Mouse (Mus musculus) left cerebral cortex, adult 18-20 months (tissue): ENCODE results near the gene Fyb2. TPM values are rescaled to one million over a fixed set of nuclear protein-coding genes. Genes with fewer than 3 reads are reported as not detected.
"Not testable (repeated sequence)": the region's sequence is repeated elsewhere in the genome, so short reads cannot be mapped to it uniquely, and the experiment has no call there.

Experiments
- DNase-seq, 2 experiments: peaks; one replicate each; pipeline ENCODE4 v3.0.0; 2021 to 2022; ENCODE audit warnings: low spot score in 2 of 2, mixed read lengths in 1 of 2
- total RNA-seq, 2 experiments: library from RNA; stranded (reverse); gene quantifications; 2 replicates each; pipeline ENCODE4 v1.2.3; 2021

Gene Fyb2
- total RNA-seq, 2 experiments from 2014 or later: 1.2 to 1.6 TPM

DNA sequence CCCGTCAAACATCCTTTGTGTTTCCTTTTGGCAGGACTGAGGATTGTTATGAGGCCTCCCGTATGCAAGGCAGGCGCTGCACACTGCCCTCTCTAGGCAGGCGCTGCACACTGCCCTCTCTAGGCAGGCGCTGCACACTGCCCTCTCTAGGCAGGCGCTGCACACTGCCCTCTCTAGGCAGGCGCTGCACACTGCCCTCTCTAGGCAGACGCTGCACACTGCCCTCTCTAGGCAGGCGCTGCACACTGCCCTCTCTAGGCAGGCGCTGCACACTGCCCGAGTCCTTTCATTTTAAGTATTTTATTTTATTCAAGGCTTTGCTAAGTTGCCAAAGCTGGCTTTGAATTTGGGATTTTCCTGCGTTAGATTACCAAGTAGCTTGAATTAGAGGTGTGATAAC is 91.4 kb downstream of the Fyb2 start:
- DNase-seq: not testable (repeated sequence)

GRCm38 (mm10) chr4:105007360-105008018 is 94.2 kb downstream of the Fyb2 start:
- DNase-seq: no peak

GRCm38 (mm10) chr4:105013718-105014117 is 100.5 kb downstream of the Fyb2 start:
- no peak for DNase-seq

DNA sequence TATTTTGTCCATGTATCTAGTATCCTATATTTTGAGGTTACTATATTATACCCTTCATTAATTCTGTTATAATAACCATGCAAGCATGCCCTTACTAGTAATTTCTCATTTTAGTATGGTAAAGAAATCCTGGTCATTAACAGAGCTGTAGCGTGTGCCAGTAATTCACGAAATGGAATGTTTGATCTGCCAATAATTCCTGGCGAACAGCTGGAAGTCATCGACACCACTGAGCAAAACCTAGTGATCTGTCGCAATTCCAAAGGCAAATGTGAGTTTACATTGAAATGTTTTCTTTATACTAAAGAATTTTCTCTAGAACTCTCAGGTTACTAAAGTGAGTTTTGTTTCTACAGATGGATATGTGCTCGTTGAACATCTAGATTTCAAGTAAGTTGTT is 102.2 kb downstream of the Fyb2 start:
- no peak for DNase-seq

- no peak for DNase-seq
These were observed 102.9 kb downstream of the Fyb2 start for GRCm38 (mm10) chr4:105016006-105016613.

DNA sequence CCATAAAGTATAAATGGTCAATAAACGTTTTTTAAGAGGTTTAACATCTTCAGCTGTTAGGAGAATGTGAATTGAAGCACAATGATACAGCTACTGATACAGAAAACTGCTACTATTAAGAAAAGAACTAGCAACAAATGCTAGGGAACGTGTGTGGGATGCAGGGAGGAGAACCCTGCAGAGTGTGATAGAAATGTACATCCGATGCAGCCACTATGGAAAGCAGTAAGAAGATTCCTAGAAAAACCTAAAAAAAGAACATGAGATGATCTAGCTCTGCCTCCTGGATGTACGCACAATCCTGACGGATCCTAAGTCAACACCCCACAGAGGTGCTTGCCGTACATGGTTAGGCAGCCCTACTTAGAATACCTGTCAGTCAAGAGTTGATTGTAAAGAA is 114.0 kb downstream of the Fyb2 start:
- DNase-seq: no peak

DNA sequence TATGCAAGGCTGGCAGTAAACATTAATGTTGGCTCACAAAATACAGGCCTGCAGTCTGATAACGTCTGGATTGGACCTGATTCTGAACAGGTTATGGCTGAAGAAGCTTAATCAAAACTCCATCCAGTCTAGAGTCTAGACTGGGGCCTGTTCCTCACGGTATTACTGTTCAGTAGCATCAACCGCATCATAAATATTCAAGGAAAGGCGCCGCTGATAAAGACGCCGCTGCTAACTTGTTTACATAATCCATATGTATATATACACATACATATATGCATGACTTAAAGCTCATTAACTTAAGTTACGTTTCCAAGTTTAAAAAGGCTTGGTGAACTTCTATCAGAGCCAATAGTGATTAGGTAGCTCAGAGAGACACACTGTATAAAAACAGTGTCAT is 117.8 kb downstream of the Fyb2 start:
- no peak for DNase-seq

DNA sequence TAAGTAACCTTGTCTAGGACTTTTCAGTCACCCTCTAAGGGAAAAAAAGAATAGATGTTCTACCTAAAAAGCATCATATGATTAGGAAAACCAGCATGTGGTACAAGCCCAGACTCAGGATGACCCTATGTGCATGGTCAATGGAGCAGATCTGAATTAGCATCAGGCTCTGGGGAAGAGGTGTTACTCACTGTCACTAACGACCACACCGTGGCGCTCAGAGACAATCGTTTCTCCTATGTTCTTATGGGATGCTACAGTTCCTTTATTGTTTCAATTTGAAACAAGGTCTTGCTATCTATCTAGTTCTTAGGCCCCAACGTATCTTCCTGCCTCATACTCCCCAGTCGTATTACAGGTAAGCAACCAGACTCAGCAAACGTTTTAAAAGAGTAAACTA is 119.9 kb downstream of the Fyb2 start:
- DNase-seq: no peak

DNA sequence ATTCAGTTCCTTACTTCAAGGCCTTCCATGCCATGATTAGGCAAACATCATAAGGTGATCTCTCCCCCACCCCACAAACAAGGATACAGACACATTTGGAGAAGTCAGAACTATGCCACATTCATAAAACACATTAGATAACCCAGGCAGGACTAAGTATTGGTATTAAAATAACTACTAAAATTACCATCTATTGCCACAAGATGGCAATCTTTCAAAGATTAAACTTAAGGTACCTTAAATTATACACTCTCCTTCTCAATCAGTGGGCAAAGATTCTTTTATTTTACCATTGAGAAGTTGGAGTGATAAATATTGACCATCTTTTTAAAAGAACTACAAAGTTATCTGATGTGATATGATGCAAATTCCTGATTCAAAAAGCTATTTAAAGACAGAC is 121.0 kb downstream of the Fyb2 start:
- no peak for DNase-seq

DNA sequence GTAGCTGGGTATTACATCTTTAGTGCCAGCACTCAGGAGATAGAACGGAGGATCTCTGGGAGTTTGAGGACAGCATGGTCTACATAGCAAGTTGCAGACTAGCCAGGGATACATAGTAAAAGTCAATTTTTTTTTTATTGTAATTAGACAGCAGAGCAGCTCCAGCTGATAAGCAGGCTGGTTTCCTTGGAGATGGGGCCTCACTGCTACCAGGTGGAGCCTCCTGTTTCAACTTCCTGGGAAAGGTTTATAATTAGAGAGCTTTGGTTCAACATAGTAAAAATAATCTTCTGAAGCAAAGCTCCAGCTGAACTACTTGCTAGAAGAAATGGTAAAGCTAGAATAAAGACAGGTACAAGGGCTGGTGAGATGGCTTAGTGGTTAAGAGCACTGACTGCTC is 136.8 kb downstream of the Fyb2 start:
- DNase-seq: no peak

DNA sequence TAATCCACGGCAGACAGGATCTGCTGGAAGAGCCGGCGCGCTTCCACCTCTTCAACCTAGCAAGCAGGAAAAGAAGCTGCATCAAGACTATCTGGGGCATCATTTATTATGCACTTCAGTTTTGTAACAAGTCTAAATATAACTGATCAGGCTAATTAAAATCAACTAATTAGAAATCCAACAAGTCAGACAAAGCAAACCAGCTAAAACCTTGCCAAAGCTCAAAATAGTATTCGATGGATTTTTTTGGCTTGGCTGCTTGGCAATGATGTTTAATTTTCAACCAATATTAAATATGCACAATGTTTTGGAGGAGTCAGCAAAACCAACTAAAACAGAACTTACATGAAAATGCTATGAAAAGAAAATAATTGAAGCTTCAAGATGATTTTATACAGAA is 138.0 kb downstream of the Fyb2 start:
- DNase-seq: no peak

Other genes starting within 250 kb of the Fyb2 start
- under 1 TPM in 1 of 2 experiments, not detected in 1; 0.21 TPM for gene C8b, start 147.1 kb upstream of the Fyb2 start, total RNA-seq
- not detected for gene Gm17662, start 56.1 kb upstream of the Fyb2 start, total RNA-seq
- gene C8a, start 37.1 kb upstream of the Fyb2 start, total RNA-seq: not detected
- 10 to 100 TPM; 31.0 to 32.0 TPM for gene Prkaa2, start 196.4 kb downstream of the Fyb2 start, total RNA-seq
- 100 to 1,000 TPM; 164 to 176 TPM for gene Plpp3, start 243.9 kb downstream of the Fyb2 start, total RNA-seq